Mouse (Mus musculus) E14TG2a.4 (cell line): ENCODE results near the gene Tpcn2.
A peak's percentile ranks its signal among the peaks of the same experiment; 100 is the strongest.

Experiments
- H3K27me3 ChIP-seq: 2 replicates; pipeline ENCODE4 v1.6.1; 2014; ENCODE audit warnings: low read length, control low read depth; ENCODE audit not compliant: insufficient read depth
- H3K36me3 ChIP-seq: 2 replicates; pipeline ENCODE4 v1.6.1; 2014; ENCODE audit warnings: low read length, control low read depth; ENCODE audit not compliant: insufficient read depth
- H3K4me1 ChIP-seq: replicated peaks from 2 replicates; pipeline ENCODE4 v1.6.1; 2014; ENCODE audit warnings: low read depth, low read length, control low read depth
- H3K4me3 ChIP-seq: replicated peaks from 2 replicates; pipeline ENCODE4 v1.5.1; 2014; ENCODE audit warnings: mild to moderate bottlenecking, low read length
- H3K9me3 ChIP-seq: 2 replicates; pipeline ENCODE4 v1.6.1; 2014; ENCODE audit warnings: low read length, control low read depth
- CTCF ChIP-seq: conservative IDR thresholded peaks from 2 replicates; pipeline ENCODE4 v1.5.1; 2014; ENCODE audit warnings: low read length
- NANOG ChIP-seq: IDR thresholded peaks from 2 replicates; pipeline ENCODE4 v1.6.1; 2014; ENCODE audit warnings: borderline replicate concordance, low read length, mixed read lengths
- POU5F1 ChIP-seq: IDR thresholded peaks from 2 replicates; pipeline ENCODE4 v1.6.1; 2014; ENCODE audit warnings: low read length, borderline replicate concordance

Gene Tpcn2

DNA sequence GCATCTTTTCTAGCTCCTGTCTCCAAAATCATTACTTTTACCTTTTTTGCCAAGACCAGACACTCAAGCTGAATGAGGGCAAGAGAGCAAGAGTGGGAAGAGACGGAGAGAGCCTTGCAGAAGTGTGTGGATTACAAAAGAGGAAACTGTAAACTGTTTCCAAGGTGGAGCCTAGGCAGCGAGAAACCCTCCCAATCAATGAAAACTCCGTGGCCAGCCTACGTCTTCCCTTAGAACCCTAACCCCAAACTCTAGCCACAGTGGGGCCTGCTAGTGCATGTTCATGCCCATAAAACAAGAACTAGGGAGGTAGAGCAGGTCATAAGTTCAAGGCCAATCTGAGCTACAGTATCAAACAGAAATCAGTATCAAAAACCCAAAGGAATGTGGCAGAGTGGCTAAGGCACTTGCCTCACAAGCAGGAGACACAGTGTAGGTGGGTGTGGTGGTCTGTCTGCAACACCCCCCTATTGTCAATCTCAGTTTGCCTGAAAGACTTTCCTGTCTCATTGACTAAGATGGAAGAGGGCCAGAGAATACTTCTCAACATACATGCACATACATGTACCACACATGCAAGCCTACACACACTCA is 73.2 kb downstream of the Tpcn2 start:
- H3K4me3 ChIP-seq, result no peak overlapping the region

DNA sequence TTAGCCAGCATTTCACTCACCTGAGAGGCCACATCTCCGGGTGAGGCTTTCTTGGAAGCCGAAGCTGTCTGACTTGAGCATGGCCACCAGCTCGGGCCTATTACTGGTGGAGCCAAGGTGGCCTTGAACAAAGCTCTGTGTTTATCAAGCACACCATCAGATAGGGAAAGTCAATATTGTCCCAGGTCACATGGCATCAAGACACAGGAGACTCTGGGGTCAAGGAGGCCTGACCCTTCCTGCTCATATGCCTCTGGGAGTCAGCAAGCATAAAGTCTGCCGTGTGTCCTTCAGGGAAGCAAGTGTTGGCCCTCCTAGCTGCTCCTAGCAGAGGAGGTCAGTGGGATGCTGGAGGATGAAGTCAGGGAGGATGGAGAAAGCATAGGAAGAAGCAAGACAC is 75.8 kb downstream of the Tpcn2 start, which contains the start of gene 1810010D01Rik:
1810010D01Rik (minus strand) TSS at position 114 of the 400 bp plus-strand sequence.
- TF ChIP-seq POU5F1 (no peak), NANOG (no peak)
- Histone ChIP-seq H3K36me3 (no peaks in the 10 kb centered on the region), H3K9me3 (no peaks in the 10 kb centered on the region), H3K4me3 (no peak within 1 kb of the TSS), H3K27me3 (peaks cover 28% of the 10 kb centered on the region), H3K4me1 (peaks cover 55% of the 10 kb centered on the region)

More for the DNA sequence above, 73.2 kb downstream of the Tpcn2 start:
- Histone ChIP-seq H3K36me3 (no peaks in the 10 kb centered on the region), H3K27me3 (peaks cover 20% of the 10 kb centered on the region), H3K4me1 (peaks cover 43% of the 10 kb centered on the region), H3K9me3 (no peaks in the 10 kb centered on the region)
- TF ChIP-seq NANOG, result no peak
- TF ChIP-seq POU5F1, result no peak
- TF ChIP-seq CTCF, result no peak

DNA sequence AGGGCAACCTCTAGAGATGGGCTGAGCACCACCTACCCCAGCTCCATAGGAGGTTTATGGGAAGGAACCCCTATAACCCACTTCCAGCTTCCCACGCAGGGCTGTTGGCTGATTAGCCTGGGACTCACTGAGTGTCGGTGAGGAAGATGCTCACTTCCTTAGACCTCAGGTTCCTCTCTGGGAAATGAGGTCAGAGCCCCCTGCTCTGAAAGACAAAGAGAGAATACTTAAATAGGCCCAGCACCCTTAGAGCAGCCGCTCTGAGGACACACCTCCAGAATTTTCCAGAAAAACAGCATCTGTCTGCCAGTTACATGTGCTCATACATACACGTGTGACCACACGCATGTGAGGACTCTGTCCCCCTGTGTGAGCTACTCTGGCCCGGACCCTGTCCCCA is 77.0 kb downstream of the Tpcn2 start:
- TF ChIP-seq POU5F1 (no peak), NANOG (no peak), CTCF (no peak)
- H3K4me3 ChIP-seq, result peak overlapping the region; percentile 78
- no peaks in the 10 kb centered on the region for H3K36me3 ChIP-seq
- H3K4me1 ChIP-seq, result peaks cover 43% of the 10 kb centered on the region
- peaks cover 28% of the 10 kb centered on the region for H3K27me3 ChIP-seq
- H3K9me3 ChIP-seq, result peaks cover 3% of the 10 kb centered on the region; the same call in 1 of the 2 replicates

DNA sequence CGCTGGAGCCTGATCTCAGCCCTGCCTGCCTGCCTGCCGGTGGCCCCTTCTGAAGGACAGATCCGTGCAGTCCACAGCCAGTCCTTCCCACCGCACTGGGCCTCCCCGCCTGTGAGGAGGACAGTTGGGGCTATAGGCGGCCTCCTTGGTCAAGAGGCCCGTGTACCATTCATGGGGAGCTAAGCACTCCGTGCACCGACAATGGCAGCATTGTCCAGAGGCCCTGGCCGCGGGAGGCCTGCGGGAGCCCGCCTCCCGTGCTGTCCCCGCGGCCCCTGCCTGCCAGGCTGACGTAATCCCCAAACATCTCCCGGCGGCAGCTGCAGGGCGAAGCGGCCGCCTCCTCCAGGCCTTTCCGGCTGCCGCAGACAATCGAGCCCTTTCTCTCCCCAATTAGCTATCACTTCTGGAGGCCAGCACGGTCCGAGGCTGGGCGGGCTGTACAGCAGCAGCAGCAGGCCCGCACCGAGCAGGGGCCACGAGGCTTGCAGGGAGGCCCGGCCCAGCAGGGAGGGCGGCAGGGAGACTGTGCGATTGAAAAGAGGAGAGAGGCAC is 77.7 kb downstream of the Tpcn2 start:
- no peaks in the 10 kb centered on the region for H3K36me3 ChIP-seq
- peaks cover 9% of the 10 kb centered on the region for H3K9me3 ChIP-seq
- H3K4me1 ChIP-seq, result peaks cover 38% of the 10 kb centered on the region
- peaks cover 32% of the 10 kb centered on the region for H3K27me3 ChIP-seq
- TF ChIP-seq POU5F1 (no peak), CTCF (no peak), NANOG (no peak)
- peak overlapping the region; percentile 78 for H3K4me3 ChIP-seq

GRCm38 (mm10) chr7:145205363-145205902 is 78.4 kb downstream of the Tpcn2 start:
- H3K36me3 ChIP-seq, result no peaks in the 10 kb centered on the region
- H3K9me3 ChIP-seq, result peaks cover 10% of the 10 kb centered on the region
- H3K4me1 ChIP-seq, result peaks cover 32% of the 10 kb centered on the region
- H3K27me3 ChIP-seq, result peaks cover 32% of the 10 kb centered on the region
- TF ChIP-seq POU5F1 (no peak), CTCF (no peak), NANOG (no peak)
- H3K4me3 ChIP-seq, result peak overlapping the region; percentile 78

DNA sequence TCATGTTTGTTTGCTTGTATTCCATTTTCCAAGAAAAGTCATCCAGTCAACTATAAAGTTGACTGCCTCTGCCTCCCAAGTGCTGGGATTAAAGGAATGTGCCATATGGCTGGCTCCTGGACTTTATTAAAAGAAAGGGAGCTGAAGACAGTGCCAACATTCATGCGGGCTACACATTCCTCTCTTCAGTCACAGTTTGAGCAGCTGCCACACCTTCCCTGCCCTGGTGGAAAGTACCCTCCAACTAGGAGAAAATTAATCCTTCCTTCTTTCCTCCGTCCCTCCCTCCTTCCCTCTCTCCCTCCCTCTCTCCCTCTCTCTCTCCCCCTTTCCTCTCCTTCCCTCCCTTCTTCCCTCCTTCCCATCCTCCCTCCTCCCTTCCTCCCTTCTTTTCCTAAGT is 84.1 kb downstream of the Tpcn2 start:
- Histone ChIP-seq H3K4me1 (peaks cover 34% of the 10 kb centered on the region), H3K36me3 (no peaks in the 10 kb centered on the region), H3K27me3 (peaks cover 15% of the 10 kb centered on the region), H3K4me3 (no peak overlapping the region), H3K9me3 (peaks cover 10% of the 10 kb centered on the region)
- no peak for TF ChIP-seq CTCF
- TF ChIP-seq NANOG, result no peak
- TF ChIP-seq POU5F1, result no peak

DNA sequence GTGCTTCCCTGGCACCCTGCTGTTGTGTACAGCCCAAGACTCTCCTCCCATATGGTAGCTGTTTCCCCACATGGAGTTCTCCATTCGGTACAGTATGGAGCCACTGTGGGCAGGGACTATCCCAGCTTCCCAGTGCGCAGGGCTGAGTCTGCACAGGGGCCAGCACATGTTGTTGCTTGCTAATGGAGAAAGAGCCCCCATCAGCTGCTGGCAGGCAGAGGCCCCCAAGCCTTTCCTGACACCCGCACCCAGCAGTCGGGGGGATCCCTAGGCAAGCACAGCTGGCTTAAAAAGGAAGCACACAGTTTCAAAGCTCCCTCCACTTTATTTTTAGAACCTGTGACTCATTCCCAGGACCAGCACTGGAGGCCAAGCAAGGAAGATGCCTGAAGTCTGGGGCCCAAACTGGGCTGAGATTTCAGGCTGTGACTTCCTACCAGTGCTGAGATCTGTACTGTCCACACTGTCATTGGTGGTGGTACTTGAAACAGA is 85.5 kb downstream of the Tpcn2 start:
- peaks cover 10% of the 10 kb centered on the region for H3K9me3 ChIP-seq
- peaks cover 13% of the 10 kb centered on the region for H3K27me3 ChIP-seq
- no peak overlapping the region for H3K4me3 ChIP-seq
- peaks cover 32% of the 10 kb centered on the region for H3K4me1 ChIP-seq
- TF ChIP-seq NANOG (no peak), POU5F1 (no peak), CTCF (no peak)
- no peaks in the 10 kb centered on the region for H3K36me3 ChIP-seq

- TF ChIP-seq POU5F1 (no peak), NANOG (no peak), CTCF (no peak)
- Histone ChIP-seq H3K4me3 (no peak overlapping the region), H3K36me3 (no peaks in the 10 kb centered on the region), H3K27me3 (peaks cover 15% of the 10 kb centered on the region), H3K9me3 (peaks cover 10% of the 10 kb centered on the region), H3K4me1 (peaks cover 32% of the 10 kb centered on the region)
Observed at GRCm38 (mm10) chr7:145197711-145198110, 86.1 kb downstream of the Tpcn2 start.
